Mouse (Mus musculus): ENCODE data around the gene Lrrc61. TPM values are rescaled to one million over a fixed set of nuclear protein-coding genes. Genes with fewer than 3 reads are reported as not detected.

Gene Lrrc61
- polyA plus RNA-seq, 1 experiment from 2014 or later: 24.0 TPM

DNA sequence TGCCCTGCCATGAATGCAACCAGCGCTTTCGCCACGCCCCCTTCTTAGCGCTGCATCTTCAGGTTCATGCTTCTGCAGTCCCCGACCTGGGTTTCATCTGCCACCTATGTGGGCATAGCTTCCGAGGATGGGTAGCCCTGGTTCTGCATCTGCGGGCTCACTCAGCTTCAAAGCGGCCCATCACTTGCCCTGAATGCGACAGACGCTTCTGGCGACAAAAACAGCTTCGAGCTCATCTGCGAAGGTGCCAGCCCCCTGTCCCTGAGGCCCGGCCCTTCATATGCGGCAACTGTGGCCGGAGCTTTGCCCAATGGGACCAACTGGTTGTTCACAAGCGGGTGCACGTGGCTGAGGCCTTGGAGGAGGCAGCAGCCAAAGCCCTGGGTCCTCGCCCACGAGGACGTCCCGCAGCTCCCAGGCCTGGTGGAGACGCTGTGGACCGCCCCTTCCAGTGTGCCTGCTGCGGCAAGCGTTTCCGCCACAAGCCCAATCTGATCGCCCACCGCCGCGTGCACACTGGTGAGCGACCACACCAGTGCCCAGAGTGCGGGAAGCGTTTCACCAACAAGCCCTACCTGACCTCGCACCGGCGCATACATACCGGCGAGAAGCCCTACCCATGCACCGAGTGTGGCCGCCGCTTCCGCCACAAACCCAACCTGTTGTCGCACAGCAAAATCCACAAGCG lies 42.1 kb downstream of the Lrrc61 start:
- Histone ChIP-seq H3K27me3 (replicated peaks) (no peaks in the 10 kb centered on the region), H3K27ac (replicated peaks) (no peak overlapping the region), H3K36me3 (peaks cover 45% of the 10 kb centered on the region), H3K4me1 (peaks cover 32% of the 10 kb centered on the region), H3K9ac (replicated peaks) (no peak overlapping the region), H3K4me3 (replicated peaks) (no peak overlapping the region), H3K4me2 (no peak overlapping the region), H3K9me3 (replicated peaks) (peaks cover 18% of the 10 kb centered on the region)
- WGBS: 98% methylated on average over 45 of the region's 45 CpGs
- no peak for ATAC-seq (ENCODE audit: low FRiP score)

DNA sequence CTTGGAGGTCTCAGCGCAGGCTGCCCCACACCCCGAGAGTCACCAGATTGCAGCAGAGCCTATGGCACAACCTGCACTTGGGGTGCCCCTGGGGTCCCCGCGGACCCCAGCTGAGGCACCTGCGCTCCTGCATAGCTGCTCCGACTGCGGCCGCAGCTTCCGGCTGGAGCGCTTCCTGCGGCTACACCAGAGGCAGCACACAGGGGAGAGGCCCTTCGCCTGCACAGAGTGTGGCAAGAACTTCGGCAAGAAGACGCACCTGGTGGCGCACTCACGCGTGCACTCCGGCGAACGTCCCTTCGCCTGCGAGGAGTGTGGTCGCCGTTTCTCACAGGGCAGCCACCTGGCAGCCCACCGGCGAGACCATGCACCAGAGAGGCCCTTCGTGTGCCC lies 42.6 kb downstream of the Lrrc61 start:
- Histone ChIP-seq H3K27ac (replicated peaks) (no peak overlapping the region), H3K9ac (replicated peaks) (no peak overlapping the region), H3K27me3 (replicated peaks) (no peaks in the 10 kb centered on the region), H3K9me3 (replicated peaks) (peaks cover 18% of the 10 kb centered on the region), H3K4me1 (peaks cover 31% of the 10 kb centered on the region), H3K4me2 (no peak overlapping the region), H3K4me3 (replicated peaks) (no peak overlapping the region), H3K36me3 (peaks cover 45% of the 10 kb centered on the region)
- ATAC-seq (ENCODE audit: low FRiP score): no peak
- 96% methylated on average over 27 of the region's 27 CpGs for WGBS

DNA sequence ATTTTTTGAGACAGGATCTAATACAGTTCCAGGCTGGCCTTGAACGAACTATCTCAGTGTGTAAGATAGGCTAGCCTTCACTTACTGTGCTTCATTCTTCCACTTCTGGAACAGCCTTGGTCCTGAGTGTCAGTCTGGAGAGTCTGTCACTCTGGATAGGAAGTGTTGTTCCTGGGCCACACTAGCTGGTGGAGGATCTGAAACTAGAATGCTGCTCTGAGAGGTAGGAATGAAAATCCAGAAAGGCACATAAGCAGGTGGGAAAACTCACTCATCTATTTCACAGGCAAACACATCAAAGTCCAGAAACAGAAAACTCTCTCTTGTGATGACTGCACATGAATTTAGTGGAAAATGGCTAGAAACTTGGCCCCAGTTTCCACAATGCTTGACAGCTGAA lies 46.0 kb downstream of the Lrrc61 start:
- 95% methylated on average over 1 of the region's 1 CpGs for WGBS

DNA sequence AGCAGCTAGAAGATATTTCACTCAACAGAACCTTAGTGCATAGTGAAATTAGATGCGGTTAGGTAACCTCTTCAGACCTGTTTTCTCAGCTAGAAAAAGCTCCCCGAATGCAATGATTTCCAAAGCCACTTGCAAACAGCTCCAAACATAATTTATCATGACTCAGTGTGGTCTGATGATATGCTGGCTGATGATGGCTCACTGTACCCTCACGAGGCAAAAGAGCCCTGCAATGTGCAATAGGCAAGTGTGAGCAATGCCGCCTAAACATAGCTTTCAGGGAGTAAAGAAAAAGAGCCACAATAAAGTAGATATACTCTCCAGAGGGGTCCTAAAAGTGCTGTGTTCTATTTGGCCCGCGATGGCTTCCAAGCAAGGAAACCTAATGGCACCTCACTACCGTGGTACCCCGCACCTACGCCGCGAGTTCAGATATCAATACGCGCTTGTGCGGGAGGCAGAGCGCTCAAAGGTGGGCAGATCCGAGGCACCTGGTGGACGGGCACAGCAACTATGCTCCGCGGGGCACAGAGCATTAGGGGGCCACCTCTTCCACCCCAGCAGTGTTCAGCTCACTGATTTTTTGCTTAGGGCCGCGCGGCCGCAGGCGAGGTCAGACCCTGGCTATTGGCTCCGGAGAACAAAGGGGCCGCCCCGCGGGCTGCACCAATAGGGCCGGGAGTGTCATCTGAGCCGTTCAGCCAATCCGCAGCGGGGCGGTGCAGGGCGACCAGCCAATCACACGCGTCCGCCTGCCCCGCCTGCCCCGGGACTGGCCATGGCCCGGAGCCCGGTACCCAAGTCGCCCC lies 46.9 kb downstream of the Lrrc61 start, which contains the start of gene Zfp775:
Gene Zfp775, plus strand, starts transcription at position 793 of the 809 bp plus-strand sequence.
- 3% methylated on average over 42 of the region's 42 CpGs for WGBS
- peak within 1 kb of the TSS; percentile 69 for H3K4me2 ChIP-seq
- ATAC-seq (ENCODE audit: low FRiP score): peak; percentile 99

More for the DNA sequence above, 46.0 kb downstream of the Lrrc61 start:
- peak overlapping the region; percentile 69; the same call in 1 of the 2 replicates for H3K4me2 ChIP-seq
- H3K4me1 ChIP-seq: peaks cover 19% of the 10 kb centered on the region
- no peak overlapping the region for H3K4me3 ChIP-seq (replicated peaks)
- peaks cover 18% of the 10 kb centered on the region for H3K9me3 ChIP-seq (replicated peaks)
- H3K27me3 ChIP-seq (replicated peaks): no peaks in the 10 kb centered on the region
- H3K9ac ChIP-seq (replicated peaks): 0 out of 2 replicates have a peak overlapping the region, but pooled peaks have one; percentile 74
- peak overlapping the region; percentile 93 for H3K27ac ChIP-seq (replicated peaks)
- H3K36me3 ChIP-seq: peaks cover 45% of the 10 kb centered on the region
- ATAC-seq (ENCODE audit: low FRiP score): no peak

DNA sequence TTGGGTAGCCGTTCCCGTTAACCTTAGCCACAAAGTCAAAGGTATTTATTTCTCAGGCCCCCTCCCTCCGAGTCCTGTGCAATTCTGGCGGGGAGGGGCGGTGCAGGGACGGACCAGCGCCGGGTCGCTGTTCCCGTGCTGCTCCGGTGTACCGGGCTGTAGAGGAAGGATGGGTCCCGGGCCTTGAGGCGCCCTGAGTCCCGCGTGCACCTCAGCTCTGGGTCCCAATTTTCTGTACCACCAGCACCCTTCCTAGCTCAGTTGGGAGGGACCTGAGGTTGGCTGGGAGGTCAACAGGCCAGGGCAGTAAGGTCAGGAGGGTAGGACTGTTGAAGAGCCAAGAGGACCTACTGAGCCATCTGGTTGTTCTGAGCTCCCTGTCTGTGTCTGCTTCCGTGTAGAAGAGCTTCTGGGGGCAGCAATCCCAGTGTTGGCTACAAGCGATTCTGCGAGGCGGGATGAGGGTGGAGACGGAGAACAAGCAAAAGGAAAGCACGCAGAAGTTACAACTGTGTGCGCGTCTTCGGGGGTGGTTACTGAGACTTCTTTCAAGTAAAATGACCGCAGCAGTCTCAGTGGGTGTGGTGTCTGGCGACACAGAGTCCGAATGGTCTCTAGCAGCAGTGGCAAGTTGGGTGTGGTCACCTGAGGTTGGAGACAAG lies 47.6 kb downstream of the Lrrc61 start:
- Histone ChIP-seq H3K9me3 (replicated peaks) (peaks cover 7% of the 10 kb centered on the region), H3K4me1 (peaks cover 19% of the 10 kb centered on the region), H3K4me2 (peak overlapping the region; percentile 69), H3K36me3 (peaks cover 29% of the 10 kb centered on the region), H3K27ac (replicated peaks) (peak overlapping the region; percentile 93), H3K4me3 (replicated peaks) (peak overlapping the region; percentile 73), H3K27me3 (replicated peaks) (no peaks in the 10 kb centered on the region), H3K9ac (replicated peaks) (peak overlapping the region; percentile 74)
- WGBS: under 1% methylated on average over 28 of the region's 28 CpGs
- ATAC-seq (ENCODE audit: low FRiP score): peak; percentile 83

More for the DNA sequence above, 46.9 kb downstream of the Lrrc61 start, which contains the start of gene Zfp775:
- peaks cover 14% of the 10 kb centered on the region for H3K9me3 ChIP-seq (replicated peaks)
- H3K9ac ChIP-seq (replicated peaks): peak within 1 kb of the TSS; percentile 74
- no peaks in the 10 kb centered on the region for H3K27me3 ChIP-seq (replicated peaks)
- peaks cover 37% of the 10 kb centered on the region for H3K36me3 ChIP-seq
- H3K27ac ChIP-seq (replicated peaks): peak within 1 kb of the TSS; percentile 93
- H3K4me1 ChIP-seq: peaks cover 19% of the 10 kb centered on the region
- H3K4me3 ChIP-seq (replicated peaks): peak within 1 kb of the TSS; percentile 73

DNA sequence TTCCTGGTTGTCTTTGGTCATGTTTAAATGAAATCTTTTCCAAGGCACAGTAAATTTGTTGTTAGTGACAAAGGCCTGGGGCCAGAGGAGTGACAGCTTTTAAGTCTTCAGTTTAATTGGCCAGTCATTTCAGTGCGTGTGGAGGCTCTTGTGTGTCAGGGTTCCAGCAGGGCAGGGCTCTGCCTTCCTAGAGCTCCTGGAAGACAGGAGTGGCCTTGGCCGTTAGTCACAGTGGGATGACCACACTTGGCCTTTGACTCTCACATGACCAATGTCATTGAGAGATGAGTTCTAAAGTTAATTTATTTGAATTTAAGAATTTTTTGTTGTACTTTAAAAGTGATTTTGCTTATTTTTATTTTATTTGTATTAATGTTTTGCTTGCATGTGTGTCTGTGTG lies 53.5 kb downstream of the Lrrc61 start:
- 48% methylated on average over 2 of the region's 2 CpGs for WGBS

DNA sequence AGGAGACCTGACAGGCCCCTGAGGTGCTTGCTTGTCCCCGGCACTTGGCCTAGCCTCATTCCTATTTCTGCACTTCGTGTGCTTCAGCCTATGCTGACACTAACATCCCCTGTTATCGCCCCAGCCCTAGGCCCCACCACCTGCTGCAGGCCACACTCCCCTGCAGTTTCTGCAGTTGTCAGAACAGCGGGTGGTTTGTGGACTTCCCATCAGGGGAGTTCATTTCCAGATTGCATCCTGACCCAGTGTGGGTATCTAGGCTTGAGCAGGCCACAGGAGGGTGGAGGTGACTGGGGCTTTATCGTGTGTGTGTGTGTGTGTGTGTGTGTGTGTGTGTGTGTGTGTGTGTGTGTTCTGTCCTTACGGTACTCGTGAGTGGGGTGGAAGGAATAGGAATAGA lies 54.9 kb downstream of the Lrrc61 start:
- no peak overlapping the region for H3K4me3 ChIP-seq (replicated peaks)
- no peak for ATAC-seq (ENCODE audit: low FRiP score)
- H3K9ac ChIP-seq (replicated peaks): no peak overlapping the region
- H3K9me3 ChIP-seq (replicated peaks): no peaks in the 10 kb centered on the region
- no peak overlapping the region for H3K4me2 ChIP-seq
- H3K4me1 ChIP-seq: no peaks in the 10 kb centered on the region
- 58% methylated on average over 7 of the region's 7 CpGs for WGBS
- H3K27me3 ChIP-seq (replicated peaks): no peaks in the 10 kb centered on the region
- no peak overlapping the region for H3K27ac ChIP-seq (replicated peaks)
- peaks cover 14% of the 10 kb centered on the region for H3K36me3 ChIP-seq

More for the DNA sequence above, 53.5 kb downstream of the Lrrc61 start:
- Histone ChIP-seq H3K27ac (replicated peaks) (no peak overlapping the region), H3K36me3 (peaks cover 3% of the 10 kb centered on the region; the same call in 1 of the 2 replicates), H3K9ac (replicated peaks) (no peak overlapping the region), H3K4me2 (no peak overlapping the region), H3K4me1 (peaks cover 2% of the 10 kb centered on the region), H3K4me3 (replicated peaks) (no peak overlapping the region), H3K9me3 (replicated peaks) (no peaks in the 10 kb centered on the region), H3K27me3 (replicated peaks) (no peaks in the 10 kb centered on the region)
- ATAC-seq (ENCODE audit: low FRiP score): no peak

DNA sequence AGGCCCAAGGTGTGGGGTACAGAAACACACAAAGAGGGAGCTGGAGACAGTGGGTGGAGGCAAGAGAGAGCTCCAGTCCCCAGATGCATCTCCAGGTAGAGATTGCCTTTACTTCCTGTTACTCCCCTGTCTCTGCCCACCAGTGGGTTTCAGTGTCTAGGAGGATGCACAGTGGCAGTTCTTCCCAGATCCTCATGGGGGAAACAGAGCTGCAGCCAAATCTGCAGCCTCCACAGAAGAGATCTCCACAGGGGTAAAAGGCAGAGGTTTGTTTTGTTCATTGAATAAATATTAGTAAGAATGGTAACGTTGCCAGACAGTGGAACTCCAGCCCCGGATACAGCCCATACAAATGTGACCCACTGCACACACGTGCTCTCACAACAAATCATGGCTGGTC lies 56.1 kb downstream of the Lrrc61 start:
- Histone ChIP-seq H3K4me3 (replicated peaks) (no peak overlapping the region), H3K9ac (replicated peaks) (no peak overlapping the region), H3K36me3 (peaks cover 21% of the 10 kb centered on the region), H3K9me3 (replicated peaks) (no peaks in the 10 kb centered on the region), H3K4me1 (no peaks in the 10 kb centered on the region), H3K4me2 (no peak overlapping the region), H3K27me3 (replicated peaks) (no peaks in the 10 kb centered on the region), H3K27ac (replicated peaks) (no peak overlapping the region)
- ATAC-seq (ENCODE audit: low FRiP score): no peak
- WGBS: 79% methylated on average over 3 of the region's 3 CpGs

DNA sequence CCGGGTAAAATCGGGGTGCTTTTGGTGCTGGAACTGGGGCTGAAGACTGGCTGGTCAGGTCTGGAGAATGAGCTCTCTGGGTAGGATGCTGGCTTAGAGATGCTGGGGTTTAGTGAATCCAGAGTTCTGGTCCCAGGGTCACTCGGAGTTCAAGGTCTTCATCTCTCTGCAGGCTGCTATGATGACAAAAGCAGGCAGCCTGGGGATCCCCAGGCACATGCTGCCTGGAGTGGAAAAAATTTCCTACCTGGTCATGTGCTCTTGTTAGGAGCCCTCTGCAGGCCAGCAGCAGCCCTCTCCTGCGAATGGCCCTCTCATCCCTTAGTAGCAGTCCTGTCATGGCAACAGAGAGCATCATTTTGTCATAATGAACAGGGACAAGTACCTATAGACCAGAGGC lies 58.9 kb downstream of the Lrrc61 start:
- no peaks in the 10 kb centered on the region for H3K27me3 ChIP-seq (replicated peaks)
- no peak for ATAC-seq (ENCODE audit: low FRiP score)
- no peak overlapping the region for H3K4me3 ChIP-seq (replicated peaks)
- no peak overlapping the region for H3K27ac ChIP-seq (replicated peaks)
- H3K4me2 ChIP-seq: no peak overlapping the region
- no peaks in the 10 kb centered on the region for H3K9me3 ChIP-seq (replicated peaks)
- WGBS: 88% methylated on average over 4 of the region's 4 CpGs
- peaks cover 24% of the 10 kb centered on the region for H3K36me3 ChIP-seq
- H3K9ac ChIP-seq (replicated peaks): no peak overlapping the region
- H3K4me1 ChIP-seq: no peaks in the 10 kb centered on the region

DNA sequence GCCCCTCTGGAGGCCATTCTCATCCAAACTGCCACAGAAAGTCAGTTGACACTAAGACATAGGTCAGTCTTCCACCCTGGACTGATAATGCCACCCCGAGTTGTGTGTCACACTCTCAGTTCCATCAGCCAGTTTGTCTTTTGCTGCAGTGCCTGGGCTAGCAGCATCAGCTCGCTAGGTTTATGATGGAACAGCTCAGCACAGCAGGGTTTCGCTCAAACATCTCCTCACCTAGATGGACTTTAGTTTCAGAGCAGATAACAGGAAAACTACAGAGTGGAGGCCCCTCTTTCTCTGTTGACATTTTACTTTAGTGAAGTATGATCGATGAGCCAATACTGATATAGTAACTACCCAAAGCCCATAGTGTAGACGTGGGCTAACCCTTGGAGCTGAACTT lies 60.2 kb downstream of the Lrrc61 start:
- Histone ChIP-seq H3K9ac (replicated peaks) (no peak overlapping the region), H3K27me3 (replicated peaks) (no peaks in the 10 kb centered on the region), H3K9me3 (replicated peaks) (no peaks in the 10 kb centered on the region), H3K36me3 (peaks cover 32% of the 10 kb centered on the region), H3K4me2 (no peak overlapping the region), H3K4me1 (no peaks in the 10 kb centered on the region), H3K4me3 (replicated peaks) (no peak overlapping the region), H3K27ac (replicated peaks) (no peak overlapping the region)
- no peak for ATAC-seq (ENCODE audit: low FRiP score)
- WGBS: 96% methylated on average over 5 of the region's 5 CpGs

DNA sequence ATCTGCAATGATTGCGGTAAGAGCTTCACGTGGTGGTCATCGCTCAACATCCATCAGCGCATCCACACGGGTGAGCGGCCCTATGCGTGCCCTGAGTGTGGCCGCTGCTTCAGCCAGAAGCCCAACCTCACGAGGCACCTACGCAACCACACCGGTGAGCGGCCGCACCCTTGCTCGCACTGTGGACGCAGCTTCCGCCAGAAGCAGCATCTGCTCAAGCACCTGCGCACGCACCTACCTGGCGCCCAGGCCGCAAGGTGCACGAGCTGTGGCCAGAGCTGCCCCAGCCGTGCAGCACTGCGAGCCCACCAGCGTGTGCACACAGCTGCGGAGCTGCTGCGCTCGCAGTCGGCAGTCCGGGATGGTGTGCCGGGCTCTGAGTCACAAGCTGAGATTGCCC lies 65.4 kb downstream of the Lrrc61 start:
- Histone ChIP-seq H3K9ac (replicated peaks) (no peak overlapping the region), H3K9me3 (replicated peaks) (no peaks in the 10 kb centered on the region), H3K36me3 (peaks cover 30% of the 10 kb centered on the region), H3K27me3 (replicated peaks) (no peaks in the 10 kb centered on the region), H3K4me2 (no peak overlapping the region), H3K4me3 (replicated peaks) (no peak overlapping the region), H3K4me1 (no peaks in the 10 kb centered on the region), H3K27ac (replicated peaks) (no peak overlapping the region)
- ATAC-seq (ENCODE audit: low FRiP score): no peak
- 96% methylated on average over 30 of the region's 30 CpGs for WGBS
